Mouse (Mus musculus) ES-E14 (cell line): Measurements from ENCODE around the gene Ptafr.

Experiments used
- CHD2 ChIP-seq: IDR thresholded peaks from 2 replicates; pipeline ENCODE4 v1.6.1; 2014; ENCODE audit warnings: mild to moderate bottlenecking, low read depth, low read length, inconsistent platforms
- HCFC1 ChIP-seq: IDR thresholded peaks from 2 replicates; pipeline ENCODE4 v1.6.1; 2012; ENCODE audit warnings: low read length, inconsistent platforms, borderline replicate concordance; ENCODE audit not compliant: insufficient read depth
- ZC3H11A ChIP-seq: IDR thresholded peaks from 2 replicates; pipeline ENCODE4 v1.6.1; 2012; ENCODE audit warnings: low read depth, mild to moderate bottlenecking, inconsistent platforms, low read length, borderline replicate concordance
- ZNF384 ChIP-seq: IDR thresholded peaks from 2 replicates; pipeline ENCODE4 v1.6.1; 2012; ENCODE audit warnings: low read depth, low read length, inconsistent platforms

DNA sequence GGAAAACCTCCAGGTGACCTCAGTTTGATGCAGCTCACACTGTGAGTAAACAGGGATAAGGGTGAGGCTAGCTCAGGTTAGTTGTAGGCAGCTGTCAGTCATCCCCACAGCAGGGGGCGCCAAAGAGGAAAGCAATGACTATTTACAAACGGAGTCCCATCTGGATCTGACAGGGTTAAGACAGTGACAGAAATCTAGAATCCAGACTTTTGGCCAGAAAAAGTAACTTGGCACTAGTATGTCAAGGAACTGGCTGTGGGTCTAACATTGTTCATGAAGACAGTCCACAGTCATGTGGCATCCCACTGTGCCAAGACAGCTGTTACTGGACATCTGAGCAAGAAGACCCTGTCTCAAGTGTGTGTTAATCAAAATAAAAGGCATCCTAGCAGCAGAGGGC, 65.0 kb downstream of the Ptafr start:
- TF ChIP-seq ZC3H11A (no peak), CHD2 (no peak), HCFC1 (no peak), ZNF384 (no peak)
